Mouse (Mus musculus): Measurements from ENCODE around the gene Tbc1d1. TPM values are rescaled to one million over a fixed set of nuclear protein-coding genes. Genes with fewer than 3 reads are reported as not detected.

The Tbc1d1 gene
- polyA plus RNA-seq, 1 experiment from 2014 or later: 9.5 TPM

GRCm38 (mm10) chr5:64193353-64193752 lies 37.2 kb downstream of the Tbc1d1 start:
- ATAC-seq (replicated peaks): no peak
- WGBS: 65% methylated on average over 11 of the region's 11 CpGs
- Histone ChIP-seq H3K27ac (no peak overlapping the region), H3K4me1 (no peaks in the 10 kb centered on the region), H3K4me2 (no peak overlapping the region; the same call in 1 of the 2 replicates), H3K9ac (no peak overlapping the region), H3K4me3 (no peak overlapping the region), H3K27me3 (replicated peaks) (no peaks in the 10 kb centered on the region), H3K36me3 (replicated peaks) (no peaks in the 10 kb centered on the region), H3K9me3 (no peaks in the 10 kb centered on the region)

GRCm38 (mm10) chr5:64196250-64196865 lies 40.3 kb downstream of the Tbc1d1 start:
- no peak overlapping the region for H3K4me2 ChIP-seq
- WGBS: 100% methylated on average over 1 of the region's 1 CpGs
- H3K9me3 ChIP-seq: no peaks in the 10 kb centered on the region
- H3K4me3 ChIP-seq: no peak overlapping the region
- no peaks in the 10 kb centered on the region for H3K27me3 ChIP-seq (replicated peaks)
- H3K4me1 ChIP-seq: no peaks in the 10 kb centered on the region
- 0 out of 2 replicates have a peak, but pooled peaks have one; percentile 52 for ATAC-seq (replicated peaks)
- no peaks in the 10 kb centered on the region for H3K36me3 ChIP-seq (replicated peaks)
- H3K9ac ChIP-seq: no peak overlapping the region
- no peak overlapping the region for H3K27ac ChIP-seq

GRCm38 (mm10) chr5:64196866-64197321 lies 40.8 kb downstream of the Tbc1d1 start:
- Histone ChIP-seq H3K4me3 (no peak overlapping the region), H3K9me3 (no peaks in the 10 kb centered on the region), H3K4me1 (no peaks in the 10 kb centered on the region), H3K36me3 (replicated peaks) (no peaks in the 10 kb centered on the region), H3K27me3 (replicated peaks) (no peaks in the 10 kb centered on the region), H3K27ac (no peak overlapping the region), H3K4me2 (no peak overlapping the region), H3K9ac (no peak overlapping the region)
- WGBS: 84% methylated on average over 5 of the region's 5 CpGs
- no peak for ATAC-seq (replicated peaks)

GRCm38 (mm10) chr5:64198624-64199023 lies 42.5 kb downstream of the Tbc1d1 start:
- Histone ChIP-seq H3K27me3 (replicated peaks) (no peaks in the 10 kb centered on the region), H3K4me2 (no peak overlapping the region), H3K36me3 (replicated peaks) (no peaks in the 10 kb centered on the region), H3K4me3 (no peak overlapping the region), H3K27ac (no peak overlapping the region), H3K4me1 (no peaks in the 10 kb centered on the region), H3K9me3 (no peaks in the 10 kb centered on the region), H3K9ac (no peak overlapping the region)
- WGBS: 98% methylated on average over 7 of the region's 7 CpGs
- ATAC-seq (replicated peaks): no peak

GRCm38 (mm10) chr5:64201071-64201470 lies 45.0 kb downstream of the Tbc1d1 start:
- Histone ChIP-seq H3K9ac (no peak overlapping the region), H3K27ac (no peak overlapping the region), H3K36me3 (replicated peaks) (no peaks in the 10 kb centered on the region), H3K4me3 (no peak overlapping the region), H3K4me1 (no peaks in the 10 kb centered on the region), H3K27me3 (replicated peaks) (no peaks in the 10 kb centered on the region), H3K9me3 (no peaks in the 10 kb centered on the region), H3K4me2 (no peak overlapping the region)
- ATAC-seq (replicated peaks): no peak
- WGBS: 83% methylated on average over 5 of the region's 5 CpGs

GRCm38 (mm10) chr5:64202306-64202705 lies 46.2 kb downstream of the Tbc1d1 start:
- Histone ChIP-seq H3K4me2 (no peak overlapping the region), H3K27ac (no peak overlapping the region), H3K27me3 (replicated peaks) (no peaks in the 10 kb centered on the region), H3K9me3 (no peaks in the 10 kb centered on the region), H3K4me3 (no peak overlapping the region), H3K4me1 (no peaks in the 10 kb centered on the region), H3K9ac (no peak overlapping the region), H3K36me3 (replicated peaks) (no peaks in the 10 kb centered on the region)
- ATAC-seq (replicated peaks): no peak
- WGBS: 27% methylated on average over 2 of the region's 2 CpGs

GRCm38 (mm10) chr5:64205610-64206009 lies 49.5 kb downstream of the Tbc1d1 start:
- 92% methylated on average over 3 of the region's 3 CpGs for WGBS
- Histone ChIP-seq H3K27me3 (replicated peaks) (no peaks in the 10 kb centered on the region), H3K27ac (no peak overlapping the region), H3K36me3 (replicated peaks) (no peaks in the 10 kb centered on the region), H3K9ac (no peak overlapping the region), H3K4me2 (no peak overlapping the region), H3K9me3 (no peaks in the 10 kb centered on the region), H3K4me1 (no peaks in the 10 kb centered on the region), H3K4me3 (no peak overlapping the region)
- ATAC-seq (replicated peaks): no peak

GRCm38 (mm10) chr5:64206431-64206830 lies 50.3 kb downstream of the Tbc1d1 start:
- Histone ChIP-seq H3K4me1 (no peaks in the 10 kb centered on the region), H3K36me3 (replicated peaks) (no peaks in the 10 kb centered on the region), H3K9ac (no peak overlapping the region), H3K4me2 (no peak overlapping the region), H3K4me3 (no peak overlapping the region), H3K9me3 (no peaks in the 10 kb centered on the region), H3K27ac (no peak overlapping the region), H3K27me3 (replicated peaks) (no peaks in the 10 kb centered on the region)
- 72% methylated on average over 3 of the region's 3 CpGs for WGBS
- ATAC-seq (replicated peaks): no peak

- Histone ChIP-seq H3K9me3 (no peaks in the 10 kb centered on the region), H3K27ac (no peak overlapping the region), H3K4me2 (no peak overlapping the region), H3K27me3 (replicated peaks) (no peaks in the 10 kb centered on the region), H3K4me3 (no peak overlapping the region), H3K9ac (no peak overlapping the region), H3K4me1 (no peaks in the 10 kb centered on the region), H3K36me3 (replicated peaks) (no peaks in the 10 kb centered on the region)
- ATAC-seq (replicated peaks): no peak
- 82% methylated on average over 8 of the region's 8 CpGs for WGBS
Observed at GRCm38 (mm10) chr5:64206875-64207274, 50.8 kb downstream of the Tbc1d1 start.

- Histone ChIP-seq H3K4me1 (no peaks in the 10 kb centered on the region), H3K27me3 (replicated peaks) (no peaks in the 10 kb centered on the region), H3K9me3 (no peaks in the 10 kb centered on the region), H3K4me3 (no peak overlapping the region), H3K27ac (no peak overlapping the region), H3K4me2 (no peak overlapping the region), H3K9ac (no peak overlapping the region), H3K36me3 (replicated peaks) (no peaks in the 10 kb centered on the region)
- ATAC-seq (replicated peaks): no peak
- WGBS: 85% methylated on average over 6 of the region's 6 CpGs
Observed at GRCm38 (mm10) chr5:64207800-64208199, 51.7 kb downstream of the Tbc1d1 start.

GRCm38 (mm10) chr5:64210817-64211216 lies 54.7 kb downstream of the Tbc1d1 start:
- H3K27me3 ChIP-seq (replicated peaks): no peaks in the 10 kb centered on the region
- no peak overlapping the region for H3K4me3 ChIP-seq
- H3K36me3 ChIP-seq (replicated peaks): no peaks in the 10 kb centered on the region
- 77% methylated on average over 4 of the region's 4 CpGs for WGBS
- H3K27ac ChIP-seq: no peak overlapping the region
- H3K4me1 ChIP-seq: no peaks in the 10 kb centered on the region
- H3K9ac ChIP-seq: no peak overlapping the region
- no peak overlapping the region for H3K4me2 ChIP-seq
- no peaks in the 10 kb centered on the region for H3K9me3 ChIP-seq
- ATAC-seq (replicated peaks): no peak

- H3K4me3 ChIP-seq: no peak overlapping the region
- no peaks in the 10 kb centered on the region for H3K27me3 ChIP-seq (replicated peaks)
- H3K9ac ChIP-seq: no peak overlapping the region
- H3K36me3 ChIP-seq (replicated peaks): no peaks in the 10 kb centered on the region
- no peaks in the 10 kb centered on the region for H3K9me3 ChIP-seq
- no peak for ATAC-seq (replicated peaks)
- WGBS: 84% methylated on average over 7 of the region's 7 CpGs
- no peak overlapping the region for H3K27ac ChIP-seq
- no peaks in the 10 kb centered on the region for H3K4me1 ChIP-seq
- H3K4me2 ChIP-seq: no peak overlapping the region
Observed at GRCm38 (mm10) chr5:64211284-64211683, 55.2 kb downstream of the Tbc1d1 start.

GRCm38 (mm10) chr5:64212206-64212605 lies 56.1 kb downstream of the Tbc1d1 start:
- Histone ChIP-seq H3K4me2 (no peak overlapping the region), H3K4me1 (no peaks in the 10 kb centered on the region), H3K9ac (no peak overlapping the region), H3K36me3 (replicated peaks) (no peaks in the 10 kb centered on the region), H3K4me3 (no peak overlapping the region), H3K27ac (no peak overlapping the region), H3K27me3 (replicated peaks) (no peaks in the 10 kb centered on the region), H3K9me3 (no peaks in the 10 kb centered on the region)
- 77% methylated on average over 5 of the region's 5 CpGs for WGBS
- ATAC-seq (replicated peaks): no peak

All from midbrain, embryonic 15.5 days (tissue).